Mouse (Mus musculus): ENCODE data around the gene Tpx2. TPM values are rescaled to one million over a fixed set of nuclear protein-coding genes. Genes with fewer than 3 reads are reported as not detected.

The Tpx2 gene
- total RNA-seq, 1 experiment = 77.8 TPM

DNA sequence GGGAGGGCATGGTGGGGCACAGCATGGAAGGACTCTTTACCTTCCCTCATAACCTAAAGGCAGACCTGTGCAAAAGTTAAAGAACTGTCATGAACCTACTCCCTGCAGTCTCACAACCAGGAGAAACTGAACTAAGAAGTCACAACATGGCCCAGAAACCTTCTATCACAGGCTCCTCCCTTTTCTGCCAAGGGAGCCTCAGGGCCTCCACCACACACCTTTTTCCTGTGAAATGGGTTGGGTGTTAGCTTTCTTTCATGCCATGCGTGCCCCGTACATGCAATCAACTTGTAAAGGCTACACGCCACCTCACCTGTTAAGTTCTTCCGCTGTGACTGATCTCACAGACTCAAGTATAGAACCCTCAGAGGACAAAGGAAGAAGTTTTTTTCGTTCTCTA is 44.7 kb upstream of the Tpx2 start:
- no peak overlapping the region; the same call in 1 of the 2 replicates for H3K27ac ChIP-seq (ENCODE audit: insufficient read depth, low read depth, low read length, poor library complexity, severe bottlenecking)
- no peaks in the 10 kb centered on the region for H3K36me3 ChIP-seq (ENCODE audit: control insufficient read depth, insufficient read depth, low read length, poor library complexity, severe bottlenecking)
- H3K4me3 ChIP-seq (ENCODE audit: insufficient read depth in 1 of 2, low read depth in 1 of 2, low read length in 2 of 2, poor library complexity in 1 of 2, severe bottlenecking in 1 of 2) = no peak overlapping the region
- H3K4me1 ChIP-seq (ENCODE audit: control insufficient read depth in 2 of 2, insufficient read depth in 2 of 2, low read length in 2 of 2, poor library complexity in 1 of 2) = peaks cover 22 to 23% of the 10 kb centered on the region in 2 experiments
- in situ Hi-C loops (cut with MboI; ENCODE audit: low sequenced_read_pairs in 2 of 2, unreplicated experiment in 2 of 2) = no loop called here
- H3K9me3 ChIP-seq (ENCODE audit: control insufficient read depth, insufficient read depth, low read depth, low read length) = no peaks in the 10 kb centered on the region
- TF ChIP-seq ZC3H11A (IDR thresholded peaks at IDR 0.05; ENCODE audit: borderline replicate concordance, low read depth, low read length) = no peak
- no peak for TF ChIP-seq MAFK (IDR thresholded peaks at IDR 0.05; ENCODE audit: insufficient read depth, low read depth, low read length)
- TF ChIP-seq HCFC1 (IDR thresholded peaks at IDR 0.05; ENCODE audit: borderline replicate concordance, insufficient read depth, low read length) = no peak
- no peak for TF ChIP-seq ZNF384 (IDR thresholded peaks at IDR 0.05; ENCODE audit: low read depth, low read length)
- no peak for TF ChIP-seq CHD2 (IDR thresholded peaks at IDR 0.05; ENCODE audit: low read depth, low read length)
- H3K9ac ChIP-seq (ENCODE audit: insufficient read depth, low read depth, low read length, poor library complexity, severe bottlenecking) = no peak overlapping the region
- DNase-seq (ENCODE audit: low read depth, low spot score) = no peak

DNA sequence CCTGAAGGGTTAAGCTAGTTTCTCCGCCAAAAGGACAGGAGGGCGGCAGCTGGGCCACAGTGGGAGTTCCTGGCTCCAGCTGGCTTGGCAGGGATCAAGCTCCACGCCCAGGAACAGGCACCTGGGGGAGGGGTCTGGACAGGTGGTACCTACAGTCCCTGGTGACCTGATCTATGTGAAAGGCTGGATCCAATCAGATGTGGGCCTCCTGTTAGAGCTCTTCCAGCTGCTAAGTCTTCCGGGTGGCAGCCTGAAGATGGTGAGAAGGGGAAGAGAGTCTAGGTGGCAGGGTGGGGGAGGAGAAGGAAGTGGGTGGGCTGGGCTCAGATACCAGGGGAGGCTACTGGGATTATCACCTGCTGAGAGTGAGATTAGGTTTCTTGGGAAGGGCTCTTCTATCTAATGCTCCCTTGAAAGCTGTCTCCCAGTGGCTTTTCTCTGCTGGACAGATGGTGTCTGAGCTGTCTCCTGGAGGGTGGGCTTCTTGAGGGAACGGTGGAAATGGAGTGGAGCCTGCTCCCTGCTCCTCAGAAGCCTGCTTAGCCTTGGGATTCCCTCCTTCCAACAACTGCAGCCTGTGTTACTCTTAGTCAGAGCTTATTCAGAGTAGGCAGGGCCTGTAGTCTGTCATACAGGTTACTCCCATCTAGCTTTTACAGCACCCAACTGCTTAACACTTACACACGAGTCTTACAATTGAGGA is 43.2 kb upstream of the Tpx2 start:
- no peak overlapping the region; the same call in 1 of the 2 replicates for H3K9ac ChIP-seq (ENCODE audit: insufficient read depth, low read depth, low read length, poor library complexity, severe bottlenecking)
- H3K27ac ChIP-seq (ENCODE audit: insufficient read depth, low read depth, low read length, poor library complexity, severe bottlenecking) = peak overlapping the region; percentile 65; the same call in 1 of the 2 replicates
- in situ Hi-C loops (cut with MboI; ENCODE audit: low sequenced_read_pairs in 2 of 2, unreplicated experiment in 2 of 2) = no loop called here
- no peaks in the 10 kb centered on the region for H3K9me3 ChIP-seq (ENCODE audit: control insufficient read depth, insufficient read depth, low read depth, low read length)
- peak overlapping the region in 1 of 2 experiments; percentile 5; a peak in 1 of 4 replicates for H3K4me3 ChIP-seq (ENCODE audit: insufficient read depth in 1 of 2, low read depth in 1 of 2, low read length in 2 of 2, poor library complexity in 1 of 2, severe bottlenecking in 1 of 2)
- peak; percentile 71 for DNase-seq (ENCODE audit: low read depth, low spot score)
- no peaks in the 10 kb centered on the region for H3K36me3 ChIP-seq (ENCODE audit: control insufficient read depth, insufficient read depth, low read length, poor library complexity, severe bottlenecking)
- peaks cover 22 to 28% of the 10 kb centered on the region in 2 experiments for H3K4me1 ChIP-seq (ENCODE audit: control insufficient read depth in 2 of 2, insufficient read depth in 2 of 2, low read length in 2 of 2, poor library complexity in 1 of 2)
- TF ChIP-seq MAFK (IDR thresholded peaks at IDR 0.05; ENCODE audit: insufficient read depth, low read depth, low read length) (no peak), CHD2 (IDR thresholded peaks at IDR 0.05; ENCODE audit: low read depth, low read length) (peak; percentile 60)

DNA sequence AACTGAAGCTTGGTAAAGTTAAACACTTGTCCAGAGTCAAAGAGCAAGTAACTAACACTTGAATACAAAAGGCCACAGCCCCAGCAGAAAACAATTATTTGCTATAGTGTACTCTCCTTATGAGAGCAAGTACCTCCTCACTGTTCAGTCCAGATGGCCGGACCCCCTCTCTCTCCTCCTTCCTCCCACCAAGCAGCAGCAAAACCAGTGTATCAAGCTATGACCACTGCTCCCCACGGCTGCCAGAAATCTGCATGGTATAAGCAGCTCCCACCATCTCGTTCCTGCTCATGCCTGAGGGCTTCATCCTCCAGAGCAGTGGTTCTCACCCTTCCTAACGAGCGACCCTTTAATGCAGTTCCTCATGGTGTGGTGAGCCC is 42.7 kb upstream of the Tpx2 start:
- in situ Hi-C loops (cut with MboI; ENCODE audit: low sequenced_read_pairs in 2 of 2, unreplicated experiment in 2 of 2) = no loop called here
- TF ChIP-seq HCFC1 (IDR thresholded peaks at IDR 0.05; ENCODE audit: borderline replicate concordance, insufficient read depth, low read length) (no peak), ZC3H11A (IDR thresholded peaks at IDR 0.05; ENCODE audit: borderline replicate concordance, low read depth, low read length) (no peak), MAFK (IDR thresholded peaks at IDR 0.05; ENCODE audit: insufficient read depth, low read depth, low read length) (no peak), CHD2 (IDR thresholded peaks at IDR 0.05; ENCODE audit: low read depth, low read length) (no peak), ZNF384 (IDR thresholded peaks at IDR 0.05; ENCODE audit: low read depth, low read length) (no peak)
- Histone ChIP-seq H3K4me1 (ENCODE audit: control insufficient read depth in 2 of 2, insufficient read depth in 2 of 2, low read length in 2 of 2, poor library complexity in 1 of 2) (peaks cover 22 to 29% of the 10 kb centered on the region in 2 experiments), H3K9me3 (ENCODE audit: control insufficient read depth, insufficient read depth, low read depth, low read length) (no peaks in the 10 kb centered on the region), H3K9ac (ENCODE audit: insufficient read depth, low read depth, low read length, poor library complexity, severe bottlenecking) (no peak overlapping the region; the same call in 1 of the 2 replicates), H3K27ac (ENCODE audit: insufficient read depth, low read depth, low read length, poor library complexity, severe bottlenecking) (peak overlapping the region; percentile 65), H3K36me3 (ENCODE audit: control insufficient read depth, insufficient read depth, low read length, poor library complexity, severe bottlenecking) (no peaks in the 10 kb centered on the region), H3K4me3 (ENCODE audit: insufficient read depth in 1 of 2, low read depth in 1 of 2, low read length in 2 of 2, poor library complexity in 1 of 2, severe bottlenecking in 1 of 2) (no peak overlapping the region)
- DNase-seq (ENCODE audit: low read depth, low spot score) = no peak

DNA sequence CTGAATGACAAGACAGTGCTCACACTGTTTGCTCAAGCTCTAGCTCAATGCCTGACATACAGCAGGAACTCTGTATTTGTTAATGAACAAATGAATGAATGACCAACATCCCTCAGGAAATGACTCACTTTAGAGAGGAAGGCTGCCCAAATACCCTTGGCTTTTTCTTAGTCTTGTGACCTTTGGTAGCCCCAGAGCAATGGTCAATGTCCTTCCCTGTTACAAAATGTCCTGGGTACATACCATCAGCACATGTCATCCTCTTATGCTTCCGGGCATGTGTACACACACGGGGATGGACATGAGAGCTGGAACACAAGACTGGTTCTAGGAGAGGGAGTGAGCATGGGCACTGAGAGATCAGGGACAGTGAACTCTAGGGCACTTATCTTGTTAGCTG is 41.7 kb upstream of the Tpx2 start:
- in situ Hi-C loops (cut with MboI; ENCODE audit: low sequenced_read_pairs in 2 of 2, unreplicated experiment in 2 of 2) = no loop called here
- Histone ChIP-seq H3K4me1 (ENCODE audit: control insufficient read depth in 2 of 2, insufficient read depth in 2 of 2, low read length in 2 of 2, poor library complexity in 1 of 2) (peaks cover 24 to 35% of the 10 kb centered on the region in 2 experiments), H3K9ac (ENCODE audit: insufficient read depth, low read depth, low read length, poor library complexity, severe bottlenecking) (no peak overlapping the region; the same call in 1 of the 2 replicates), H3K27ac (ENCODE audit: insufficient read depth, low read depth, low read length, poor library complexity, severe bottlenecking) (peak overlapping the region; percentile 65; the same call in 1 of the 2 replicates), H3K9me3 (ENCODE audit: control insufficient read depth, insufficient read depth, low read depth, low read length) (no peaks in the 10 kb centered on the region), H3K4me3 (ENCODE audit: insufficient read depth in 1 of 2, low read depth in 1 of 2, low read length in 2 of 2, poor library complexity in 1 of 2, severe bottlenecking in 1 of 2) (no peak overlapping the region), H3K36me3 (ENCODE audit: control insufficient read depth, insufficient read depth, low read length, poor library complexity, severe bottlenecking) (no peaks in the 10 kb centered on the region; the same call in 1 of the 2 replicates)
- TF ChIP-seq ZC3H11A (IDR thresholded peaks at IDR 0.05; ENCODE audit: borderline replicate concordance, low read depth, low read length) = no peak
- TF ChIP-seq ZNF384 (IDR thresholded peaks at IDR 0.05; ENCODE audit: low read depth, low read length) = no peak
- no peak for TF ChIP-seq HCFC1 (IDR thresholded peaks at IDR 0.05; ENCODE audit: borderline replicate concordance, insufficient read depth, low read length)
- TF ChIP-seq CHD2 (IDR thresholded peaks at IDR 0.05; ENCODE audit: low read depth, low read length) = no peak
- no peak for TF ChIP-seq MAFK (IDR thresholded peaks at IDR 0.05; ENCODE audit: insufficient read depth, low read depth, low read length)
- no peak for DNase-seq (ENCODE audit: low read depth, low spot score)
